Mouse (Mus musculus) layer of hippocampus, adult 2 months (tissue): Measurements from ENCODE around the gene Kalrn. TPM values are rescaled to one million over a fixed set of nuclear protein-coding genes. Genes with fewer than 3 reads are reported as not detected.

ENCODE experiments used
- DNase-seq, 2 experiments: peaks; one replicate each; pipeline ENCODE4 v3.0.0; 2022; ENCODE audit warnings: low spot score in 2 of 2
- H3K27ac ChIP-seq: fragments of 200-600 bp; 2 replicates; pipeline ENCODE4 v1.8.1; 2022
- H3K4me3 ChIP-seq: fragments of 200-600 bp; 2 replicates; pipeline ENCODE4 v1.8.1; 2022; ENCODE audit warnings: mild to moderate bottlenecking
- CTCF ChIP-seq: fragments of 200-600 bp; conservative IDR thresholded peaks from 2 replicates; pipeline ENCODE4 v1.8.1; 2022; ENCODE audit warnings: antibody characterized with exemption, mild to moderate bottlenecking, moderate library complexity
- total RNA-seq, 2 experiments: library from RNA; stranded (reverse); gene quantifications; 2 replicates each; pipeline ENCODE4 v1.2.3; 2021

Gene Kalrn
- total RNA-seq, 2 experiments from 2014 or later = 533 to 549 TPM

- no peak for DNase-seq
- Histone ChIP-seq H3K4me3 (no peak overlapping the region), H3K27ac (peak overlapping the region; percentile 70)
- no peak for TF ChIP-seq CTCF
These were observed 228.1 kb downstream of the Kalrn start for GRCm38 (mm10) chr16:34344895-34345876.

DNA sequence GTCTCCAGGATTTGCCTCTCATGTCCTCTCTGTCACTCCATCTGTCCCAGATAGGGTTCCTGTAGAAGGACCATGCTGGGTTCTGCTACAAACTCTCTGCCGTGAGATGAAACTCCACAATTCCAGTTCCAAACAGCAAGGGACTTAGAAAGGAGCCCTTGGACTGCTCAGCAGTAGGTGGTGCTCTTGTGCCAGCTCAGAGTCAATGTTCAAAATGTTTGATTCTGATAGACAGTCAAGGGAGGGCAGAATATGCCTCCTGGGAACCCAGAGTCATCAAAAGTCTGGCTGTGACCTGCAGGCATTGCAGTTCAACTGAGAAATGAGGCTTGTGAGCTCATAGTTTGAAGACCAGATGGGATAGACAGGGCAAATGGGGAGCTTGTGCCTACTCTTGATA is 229.4 kb downstream of the Kalrn start:
- H3K27ac ChIP-seq = peak overlapping the region; percentile 90
- no peak overlapping the region for H3K4me3 ChIP-seq
- DNase-seq = peak; percentile 55 to 61
- peak; percentile 85 for TF ChIP-seq CTCF

GRCm38 (mm10) chr16:34343161-34343560 is 230.2 kb downstream of the Kalrn start:
- H3K27ac ChIP-seq = peak overlapping the region; percentile 90
- no peak for TF ChIP-seq CTCF

GRCm38 (mm10) chr16:34342369-34343160 is 230.8 kb downstream of the Kalrn start:
- Histone ChIP-seq H3K27ac (peak overlapping the region; percentile 90), H3K4me3 (no peak overlapping the region)
- no peak for TF ChIP-seq CTCF
- peak; percentile 79 to 87 for DNase-seq

More at GRCm38 (mm10) chr16:34343161-34343560, 230.2 kb downstream of the Kalrn start:
- no peak overlapping the region for H3K4me3 ChIP-seq
- DNase-seq = no peak

- Histone ChIP-seq H3K27ac (peak overlapping the region; percentile 52), H3K4me3 (no peak overlapping the region)
- TF ChIP-seq CTCF = no peak
- DNase-seq = no peak
These were observed 238.4 kb downstream of the Kalrn start for GRCm38 (mm10) chr16:34334919-34335318.

DNA sequence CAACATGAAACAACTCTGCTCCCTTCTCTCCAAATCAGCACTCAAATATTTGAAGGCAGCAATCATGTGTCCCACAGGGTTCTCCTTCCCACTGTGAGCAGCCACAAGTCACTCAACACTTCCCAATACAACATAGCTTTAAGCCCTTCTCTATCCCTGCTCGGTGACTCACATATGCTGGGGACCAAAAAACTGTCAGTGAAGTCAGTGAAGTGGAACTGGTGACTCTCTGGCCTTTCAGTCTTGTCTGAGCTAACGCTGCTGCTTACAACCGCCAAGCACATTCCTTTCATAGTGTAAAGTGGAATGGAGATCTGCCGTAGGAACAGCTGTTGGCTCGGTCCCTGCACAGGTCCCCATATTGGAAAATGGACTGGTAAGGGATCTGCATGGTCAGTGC is 241.7 kb downstream of the Kalrn start:
- no peak for DNase-seq
- H3K4me3 ChIP-seq = no peak overlapping the region
- peak overlapping the region; percentile 10; the same call in 1 of the 2 replicates for H3K27ac ChIP-seq
- no peak for TF ChIP-seq CTCF

DNA sequence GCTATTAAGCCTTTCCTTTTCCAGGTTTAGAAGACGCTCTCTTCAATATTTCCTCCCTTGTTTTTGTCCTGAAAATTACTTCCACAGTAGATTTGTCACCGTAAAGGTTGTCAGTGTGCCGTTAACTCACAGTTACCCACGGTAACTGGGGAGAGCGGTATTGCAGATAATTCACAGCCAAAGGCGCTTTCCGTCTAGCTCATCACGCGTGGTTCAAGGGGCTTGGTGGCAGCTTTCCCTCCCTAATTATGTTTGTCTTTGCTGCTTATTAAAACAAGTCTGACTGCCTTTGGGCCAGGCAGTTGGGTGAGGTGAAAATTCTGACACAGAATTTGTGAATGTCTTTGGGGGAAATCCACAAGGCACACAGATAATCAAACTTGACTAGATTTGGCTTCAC is 243.5 kb downstream of the Kalrn start:
- TF ChIP-seq CTCF = no peak
- Histone ChIP-seq H3K4me3 (no peak overlapping the region), H3K27ac (peak overlapping the region; percentile 62)
- DNase-seq = no peak

GRCm38 (mm10) chr16:34329431-34329873 is 243.9 kb downstream of the Kalrn start:
- H3K27ac ChIP-seq = peak overlapping the region; percentile 62
- H3K4me3 ChIP-seq = no peak overlapping the region
- no peak for DNase-seq
- TF ChIP-seq CTCF = peak; percentile 34

GRCm38 (mm10) chr16:34327890-34328289 is 245.4 kb downstream of the Kalrn start:
- no peak for TF ChIP-seq CTCF
- no peak for DNase-seq
- peak overlapping the region; percentile 5; the same call in 1 of the 2 replicates for H3K27ac ChIP-seq
- H3K4me3 ChIP-seq = no peak overlapping the region

DNA sequence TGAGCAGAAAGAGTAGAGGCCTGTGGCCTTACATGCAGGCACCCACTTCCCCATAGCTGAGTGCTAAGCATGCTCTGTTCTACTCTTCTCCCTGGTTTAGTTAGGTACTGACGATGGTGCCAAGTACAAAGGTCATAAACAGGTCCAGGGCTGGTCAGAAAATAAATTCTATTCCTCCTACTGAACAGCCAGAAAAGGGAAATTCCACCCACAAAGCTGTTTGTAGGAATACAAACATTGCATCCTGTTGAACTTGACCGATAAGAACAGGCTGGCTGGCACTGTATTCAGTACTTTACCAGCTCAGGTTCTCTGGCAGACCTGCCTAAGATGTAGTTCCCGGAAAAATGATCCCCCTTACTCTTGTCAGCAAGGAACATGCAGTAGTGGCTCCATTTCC is 247.5 kb downstream of the Kalrn start:
- Histone ChIP-seq H3K27ac (peak overlapping the region; percentile 36), H3K4me3 (no peak overlapping the region)
- no peak for DNase-seq
- no peak for TF ChIP-seq CTCF

DNA sequence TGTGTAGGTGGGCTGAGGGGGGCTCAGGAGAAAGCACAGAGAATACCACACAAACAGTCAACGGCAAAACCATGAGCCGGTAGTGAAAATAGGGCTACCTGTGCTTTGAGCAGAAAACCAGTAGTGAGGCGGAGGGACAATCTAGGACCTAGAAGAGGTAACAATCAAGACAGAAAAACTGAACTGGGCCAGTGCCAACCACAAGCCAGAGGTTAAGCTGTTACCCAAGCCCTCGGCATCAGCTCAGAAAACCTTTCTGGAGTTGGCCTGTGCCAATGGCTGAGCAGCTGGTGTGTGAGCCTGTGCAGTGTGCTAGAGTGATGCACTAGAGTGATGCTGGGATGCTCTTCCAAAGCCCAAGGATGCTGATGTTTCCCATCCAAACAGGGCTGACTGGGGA is 248.2 kb downstream of the Kalrn start:
- TF ChIP-seq CTCF = no peak
- H3K4me3 ChIP-seq = no peak overlapping the region
- peak overlapping the region; percentile 39; the same call in 1 of the 2 replicates for H3K27ac ChIP-seq
- DNase-seq = no peak

- DNase-seq = no peak
- TF ChIP-seq CTCF = no peak
- Histone ChIP-seq H3K27ac (peak overlapping the region; percentile 39; the same call in 1 of the 2 replicates), H3K4me3 (no peak overlapping the region)
These were observed 248.6 kb downstream of the Kalrn start for GRCm38 (mm10) chr16:34324735-34325134.

DNA sequence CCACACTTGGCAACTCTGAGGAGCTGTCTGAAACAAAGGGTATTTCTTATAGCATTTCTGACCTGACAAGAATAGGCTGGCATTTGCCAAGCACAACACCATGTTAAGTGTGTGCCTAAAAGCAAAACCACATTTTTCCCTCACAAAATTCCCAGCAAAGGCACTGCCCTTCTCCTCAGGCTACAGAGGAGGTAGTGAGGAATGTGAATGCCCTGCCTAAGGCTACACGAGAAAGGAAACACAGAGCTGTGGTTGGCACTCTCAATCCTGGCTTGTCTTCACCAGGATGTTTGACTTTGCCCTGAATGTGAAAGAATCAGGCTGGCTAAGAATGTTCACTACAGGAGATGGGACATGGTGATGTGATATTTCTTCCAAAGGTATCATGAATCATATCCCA is 249.8 kb downstream of the Kalrn start:
- no peak for TF ChIP-seq CTCF
- H3K4me3 ChIP-seq = no peak overlapping the region
- no peak for DNase-seq
- H3K27ac ChIP-seq = peak overlapping the region; percentile 15; the same call in 1 of the 2 replicates
